Mouse (Mus musculus) myocyte (in vitro differentiated cells): ENCODE measurements at regions not wholly inside any gene's neighbourhood (a gene's known extent, or its start where the extent isn't known, plus 50 kb on each side); places are given as distances from the start of the nearest gene placed in this dataset.

ENCODE experiments used
- CEBPB ChIP-seq: IDR thresholded peaks from 2 replicates; pipeline ENCODE4 v1.6.1; 2011; ENCODE audit warnings: mild to moderate bottlenecking, moderate library complexity; ENCODE audit not compliant: poor library complexity, insufficient read depth, severe bottlenecking
- E2F4 ChIP-seq: IDR thresholded peaks from one replicate; pipeline ENCODE4 v1.6.1; 2011; ENCODE audit warnings: mild to moderate bottlenecking, control low read depth, moderate library complexity; ENCODE audit not compliant: insufficient read depth
- MAX ChIP-seq: IDR thresholded peaks from one replicate; pipeline ENCODE4 v1.6.1; 2011; ENCODE audit warnings: low read depth, mild to moderate bottlenecking, control low read depth
- MYOD1 ChIP-seq, 3 experiments: IDR thresholded peaks; one replicate each; pipeline ENCODE4 v1.6.1; 2011; ENCODE audit warnings: control low read depth in 2 of 3, low read depth in 2 of 3, mild to moderate bottlenecking in 2 of 3, moderate library complexity in 1 of 3; ENCODE audit not compliant: insufficient read length in 2 of 3, control insufficient read depth in 1 of 3
- MYOG ChIP-seq, 3 experiments: IDR thresholded peaks; one replicate each; pipeline ENCODE4 v1.6.1; 2011; ENCODE audit warnings: control low read depth in 2 of 3, low read depth in 2 of 3, mild to moderate bottlenecking in 2 of 3; ENCODE audit not compliant: insufficient read length in 2 of 3, control insufficient read depth in 1 of 3, insufficient read depth in 1 of 3
- POLR2A ChIP-seq: IDR thresholded peaks from one replicate; pipeline ENCODE4 v1.6.1; 2011; ENCODE audit warnings: low read depth, mild to moderate bottlenecking, control low read depth, moderate library complexity; ENCODE audit not compliant: insufficient read length
- POLR2AphosphoS2 ChIP-seq: IDR thresholded peaks from one replicate; pipeline ENCODE4 v1.6.1; 2011; ENCODE audit warnings: low read depth, control low read depth; ENCODE audit not compliant: insufficient read length
- REST ChIP-seq: IDR thresholded peaks from one replicate; pipeline ENCODE4 v1.6.1; 2011; ENCODE audit warnings: mild to moderate bottlenecking, control low read depth, moderate library complexity; ENCODE audit not compliant: insufficient read depth, insufficient read length
- SRF ChIP-seq: IDR thresholded peaks from one replicate; pipeline ENCODE4 v1.6.1; 2011; ENCODE audit warnings: low read depth; ENCODE audit not compliant: control insufficient read depth, insufficient read length
- TCF12 ChIP-seq: IDR thresholded peaks from one replicate; pipeline ENCODE4 v1.6.1; 2011; ENCODE audit warnings: mild to moderate bottlenecking, control low read depth; ENCODE audit not compliant: poor library complexity, insufficient read depth, severe bottlenecking
- TCF3 ChIP-seq: IDR thresholded peaks from one replicate; pipeline ENCODE4 v1.6.1; 2011; ENCODE audit warnings: low read depth, control low read depth; ENCODE audit not compliant: insufficient read length
- USF1 ChIP-seq: IDR thresholded peaks from one replicate; pipeline ENCODE4 v1.6.1; 2011; ENCODE audit warnings: low read depth, mild to moderate bottlenecking, control low read depth, moderate library complexity

DNA sequence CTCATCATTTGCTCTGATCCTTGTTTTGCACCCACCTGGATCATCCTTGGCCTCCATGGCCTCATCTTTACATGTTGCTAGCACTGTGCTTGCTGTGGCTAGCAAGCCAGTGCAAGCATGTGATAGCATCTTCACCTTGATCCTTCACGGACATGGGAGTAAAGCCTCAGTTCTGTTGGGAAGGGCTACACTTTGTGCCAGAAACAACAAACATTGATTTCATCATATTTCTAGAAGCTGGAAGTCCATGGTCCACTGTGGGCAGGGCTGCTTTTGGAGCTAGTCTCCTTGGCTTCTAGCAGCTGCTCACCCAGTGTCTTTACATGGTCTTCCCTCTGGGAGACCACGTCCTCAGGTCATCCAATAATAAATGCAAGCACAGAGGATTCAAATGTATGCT is 587.1 kb downstream of the Rnf144a start:
- no peak for TF ChIP-seq POLR2A
- TF ChIP-seq E2F4, result no peak
- no peak for TF ChIP-seq REST
- no peak for TF ChIP-seq TCF3
- no peak for TF ChIP-seq POLR2AphosphoS2
- no peak for TF ChIP-seq MAX
- no peak for TF ChIP-seq USF1
- TF ChIP-seq MYOD1 (IDR thresholded peaks at IDR 0.05; ENCODE audit: control insufficient read depth in 1 of 3, insufficient read length in 2 of 3, low read depth in 2 of 3), result no peak
- no peak for TF ChIP-seq MYOG (IDR thresholded peaks at IDR 0.05; ENCODE audit: control insufficient read depth in 1 of 3, insufficient read depth in 1 of 3, insufficient read length in 2 of 3, low read depth in 2 of 3)
- TF ChIP-seq CEBPB, result no peak
- TF ChIP-seq TCF12, result no peak
- no peak for TF ChIP-seq SRF
